Mouse (Mus musculus) intestine, embryonic 14.5 days (tissue): ENCODE data around the gene Olfr600. TPM values are rescaled to one million over a fixed set of nuclear protein-coding genes. Genes with fewer than 3 reads are reported as not detected.
"Not testable (repeated sequence)": the region's sequence is repeated elsewhere in the genome, so short reads cannot be mapped to it uniquely, and the experiment has no call there.

Source experiments
- ATAC-seq: fragments of 200-750 bp; cut with Nextera tagmentation; replicated peaks from 2 replicates; pipeline ENCODE4 v1.8.0; 2017; ENCODE audit warnings: low read depth, moderate number of reproducible peaks, moderate TSS enrichment, moderate library complexity; ENCODE audit not compliant: low FRiP score, low TSS enrichment
- DNase-seq: peaks from one replicate; pipeline ENCODE4 v3.0.0-alpha.2; 2018; ENCODE audit warnings: low spot score
- H3K27ac ChIP-seq: fragments of 300-500 bp; sonication (generic); 2 replicates; pipeline ENCODE4 v1.5.1; 2014; ENCODE audit warnings: low read depth, mild to moderate bottlenecking, control low read depth
- H3K27me3 ChIP-seq: fragments of 300-500 bp; sonication (generic); replicated peaks from 2 replicates; pipeline ENCODE4 v1.6.1; 2014; ENCODE audit warnings: low read length, control low read depth; ENCODE audit not compliant: control insufficient read depth, insufficient read depth
- H3K36me3 ChIP-seq: fragments of 300-500 bp; sonication (generic); 2 replicates; pipeline ENCODE4 v1.6.1; 2014; ENCODE audit warnings: low read length, control low read depth; ENCODE audit not compliant: control insufficient read depth, insufficient read depth
- H3K4me1 ChIP-seq: fragments of 300-500 bp; sonication (generic); replicated peaks from 2 replicates; pipeline ENCODE4 v1.6.1; 2014; ENCODE audit warnings: low read length, control low read depth, mixed read lengths; ENCODE audit not compliant: control insufficient read depth, insufficient read depth
- H3K4me2 ChIP-seq: fragments of 300-500 bp; sonication (generic); 2 replicates; pipeline ENCODE4 v1.6.1; 2014; ENCODE audit warnings: low read length
- H3K4me3 ChIP-seq: fragments of 300-500 bp; sonication (generic); 2 replicates; pipeline ENCODE4 v1.5.1; 2014; ENCODE audit warnings: low read depth, low read length, control low read depth, mixed read lengths
- H3K9ac ChIP-seq: fragments of 300-500 bp; sonication (generic); 2 replicates; pipeline ENCODE4 v1.6.1; 2014; ENCODE audit warnings: mild to moderate bottlenecking, low read length
- H3K9me3 ChIP-seq: fragments of 300-500 bp; sonication (generic); 2 replicates; pipeline ENCODE4 v1.6.1; 2016; ENCODE audit warnings: low read length, control low read depth; ENCODE audit not compliant: control insufficient read depth
- WGBS: fragments of 180-500 bp; shearing (Covaris S2); extraction: QIAGEN DNeasy Blood & Tissue Kit; methylation state at CpG from one replicate; pipeline ENCODE4 v1.1.7; 2014; 5-methylcytosine and 5-hydroxymethylcytosine counted together
- polyA plus RNA-seq: library from polyadenylated mRNA; unstranded; fragments of >200 nt; fragmentation: Nextera tagmentation; extraction: Ambion mirVana; gene quantifications from 2 replicates; pipeline ENCODE4 v1.2.1, GENCODE M21; 2014

The Olfr600 gene
- not detected in 2 replicates for polyA plus RNA-seq

- Histone ChIP-seq H3K4me3 (no peak within 1 kb of the TSS), H3K4me2 (no peak within 1 kb of the TSS), H3K27me3 (no peaks in the 10 kb centered on the region), H3K4me1 (no peaks in the 10 kb centered on the region), H3K9me3 (no peaks in the 10 kb centered on the region), H3K36me3 (no peaks in the 10 kb centered on the region), H3K27ac (no peak within 1 kb of the TSS), H3K9ac (no peak within 1 kb of the TSS)
- no peak for DNase-seq
- no peak for ATAC-seq
Observed at GRCm38 (mm10) chr7:103349569-103349968, at the start of gene Olfr600. Gene Olfr600, minus strand, starts transcription at chr7:103349669.

GRCm38 (mm10) chr7:103398981-103399380 is 49.5 kb upstream of the Olfr600 start:
- no peaks in the 10 kb centered on the region for H3K9me3 ChIP-seq
- ATAC-seq (no peak), DNase-seq (no peak)
- H3K36me3 ChIP-seq, result no peaks in the 10 kb centered on the region
- no peaks in the 10 kb centered on the region for H3K27me3 ChIP-seq
- no peak overlapping the region for H3K4me3 ChIP-seq
- no peak overlapping the region for H3K9ac ChIP-seq
- H3K4me2 ChIP-seq, result no peak overlapping the region
- H3K4me1 ChIP-seq, result no peaks in the 10 kb centered on the region
- H3K27ac ChIP-seq, result no peak overlapping the region
- WGBS, result 13% methylated on average over 1 of the region's 1 CpGs

- ATAC-seq, result no peak
Observed at GRCm38 (mm10) chr7:103397758-103398157, 48.3 kb upstream of the Olfr600 start.

GRCm38 (mm10) chr7:103386077-103386476 is 36.6 kb upstream of the Olfr600 start, which contains the start of gene Olfr603:
Gene Olfr603, minus strand, starts transcription at chr7:103386177.
- H3K4me2 ChIP-seq, result no peak within 1 kb of the TSS
- H3K9me3 ChIP-seq, result no peaks in the 10 kb centered on the region
- no peaks in the 10 kb centered on the region for H3K4me1 ChIP-seq
- DNase-seq, result no peak
- ATAC-seq, result no peak
- no peaks in the 10 kb centered on the region for H3K27me3 ChIP-seq
- H3K9ac ChIP-seq, result no peak within 1 kb of the TSS
- H3K4me3 ChIP-seq, result no peak within 1 kb of the TSS
- no peaks in the 10 kb centered on the region for H3K36me3 ChIP-seq
- H3K27ac ChIP-seq, result no peak within 1 kb of the TSS

More at GRCm38 (mm10) chr7:103397758-103398157, 48.3 kb upstream of the Olfr600 start:
- no peaks in the 10 kb centered on the region for H3K36me3 ChIP-seq
- no peaks in the 10 kb centered on the region for H3K9me3 ChIP-seq
- no peak overlapping the region for H3K27ac ChIP-seq
- DNase-seq, result no peak
- H3K4me1 ChIP-seq, result no peaks in the 10 kb centered on the region
- no peak overlapping the region for H3K4me3 ChIP-seq
- no peak overlapping the region for H3K4me2 ChIP-seq
- H3K27me3 ChIP-seq, result no peaks in the 10 kb centered on the region
- H3K9ac ChIP-seq, result no peak overlapping the region

- Histone ChIP-seq H3K4me2 (no peak within 1 kb of the TSS), H3K36me3 (no peaks in the 10 kb centered on the region), H3K27ac (no peak within 1 kb of the TSS), H3K4me3 (no peak within 1 kb of the TSS), H3K9ac (no peak within 1 kb of the TSS), H3K4me1 (no peaks in the 10 kb centered on the region), H3K9me3 (no peaks in the 10 kb centered on the region), H3K27me3 (no peaks in the 10 kb centered on the region)
- ATAC-seq (no peak), DNase-seq (no peak)
- WGBS, result 93% methylated on average over 1 of the region's 1 CpGs
Observed at GRCm38 (mm10) chr7:103362555-103362954, 13.1 kb upstream of the Olfr600 start, which contains the start of gene Olfr601. Gene Olfr601, minus strand, starts transcription at chr7:103362655.

- WGBS, result 82% methylated on average over 1 of the region's 1 CpGs
Observed at GRCm38 (mm10) chr7:103335617-103336016, 13.9 kb downstream of the Olfr600 start, which contains the start of gene Olfr599. Gene Olfr599, plus strand, starts transcription at chr7:103335917.

GRCm38 (mm10) chr7:103323268-103323667 is 26.2 kb downstream of the Olfr600 start, which contains the start of gene Olfr598:
Gene Olfr598, plus strand, starts transcription at chr7:103323568.
- Histone ChIP-seq H3K9me3 (no peaks in the 10 kb centered on the region), H3K27me3 (no peaks in the 10 kb centered on the region), H3K4me1 (no peaks in the 10 kb centered on the region), H3K9ac (no peak within 1 kb of the TSS), H3K4me3 (no peak within 1 kb of the TSS), H3K27ac (no peak within 1 kb of the TSS), H3K36me3 (no peaks in the 10 kb centered on the region), H3K4me2 (no peak within 1 kb of the TSS)
- ATAC-seq, result no peak
- DNase-seq, result no peak

More at GRCm38 (mm10) chr7:103335617-103336016, 13.9 kb downstream of the Olfr600 start, which contains the start of gene Olfr599:
- H3K27ac ChIP-seq, result no peak within 1 kb of the TSS
- no peaks in the 10 kb centered on the region for H3K36me3 ChIP-seq
- no peaks in the 10 kb centered on the region for H3K9me3 ChIP-seq
- ATAC-seq, result no peak
- H3K27me3 ChIP-seq, result no peaks in the 10 kb centered on the region
- DNase-seq, result no peak
- no peaks in the 10 kb centered on the region for H3K4me1 ChIP-seq
- no peak within 1 kb of the TSS for H3K9ac ChIP-seq
- H3K4me3 ChIP-seq, result no peak within 1 kb of the TSS
- H3K4me2 ChIP-seq, result no peak within 1 kb of the TSS

GRCm38 (mm10) chr7:103316015-103316414 is 33.5 kb downstream of the Olfr600 start, which contains the start of gene Olfr597:
Gene Olfr597, plus strand, starts transcription at chr7:103316315.
- not testable (repeated sequence) for DNase-seq, H3K9ac ChIP-seq, H3K9me3 ChIP-seq, H3K27me3 ChIP-seq, H3K4me1 ChIP-seq, H3K36me3 ChIP-seq, H3K27ac ChIP-seq, H3K4me3 ChIP-seq, ATAC-seq, H3K4me2 ChIP-seq
- WGBS, result 84% methylated on average over 2 of the region's 2 CpGs

GRCm38 (mm10) chr7:103305348-103305747 is 44.1 kb downstream of the Olfr600 start, which contains the start of gene Olfr596:
Gene Olfr596, plus strand, starts transcription at chr7:103305648.
- H3K27ac ChIP-seq, H3K4me3 ChIP-seq, H3K4me1 ChIP-seq, H3K27me3 ChIP-seq, ATAC-seq, H3K36me3 ChIP-seq, H3K9ac ChIP-seq, H3K9me3 ChIP-seq, DNase-seq, H3K4me2 ChIP-seq: not testable (repeated sequence)
- 95% methylated on average over 2 of the region's 2 CpGs for WGBS
